Mouse (Mus musculus) heart, adult 2 months (tissue): Measurements from ENCODE around the gene Sox21. TPM values are rescaled to one million over a fixed set of nuclear protein-coding genes. Genes with fewer than 3 reads are reported as not detected.

ENCODE experiments used
- DNase-seq, 2 experiments: peaks; one replicate each; pipeline ENCODE4 v3.0.0; 2021
- H3K27ac ChIP-seq: fragments of 200-600 bp; 2 replicates; pipeline ENCODE4 v1.8.1; 2022
- H3K27me3 ChIP-seq: fragments of 200-500 bp; 2 replicates; pipeline ENCODE4 v1.6.1; 2012; ENCODE audit warnings: mild to moderate bottlenecking, low read length, inconsistent platforms, mixed read lengths; ENCODE audit not compliant: control insufficient read depth, insufficient read depth
- H3K36me3 ChIP-seq: fragments of 200-500 bp; 2 replicates; pipeline ENCODE4 v1.6.1; 2012; ENCODE audit warnings: low read length, inconsistent platforms; ENCODE audit not compliant: control insufficient read depth, insufficient read depth
- H3K4me1 ChIP-seq: fragments of 200-500 bp; 2 replicates; pipeline ENCODE4 v1.6.1; 2011; ENCODE audit warnings: low read length; ENCODE audit not compliant: control insufficient read depth, insufficient read depth
- H3K4me3 ChIP-seq: fragments of 200-600 bp; 2 replicates; pipeline ENCODE4 v1.8.1; 2022
- H3K79me2 ChIP-seq: fragments of 200-500 bp; replicated peaks from 2 replicates; pipeline ENCODE4 v1.6.1; 2012; ENCODE audit warnings: mild to moderate bottlenecking, inconsistent platforms, low read length, moderate library complexity, mixed read lengths; ENCODE audit not compliant: control insufficient read depth, insufficient read depth
- H3K9ac ChIP-seq: fragments of 200-500 bp; 2 replicates; pipeline ENCODE4 v1.6.1; 2012; ENCODE audit warnings: low read depth, mild to moderate bottlenecking, control low read depth, inconsistent platforms, low read length, mixed read lengths
- CTCF ChIP-seq: fragments of 200-600 bp; IDR thresholded peaks from 2 replicates; pipeline ENCODE4 v1.8.1; 2022; ENCODE audit warnings: antibody characterized with exemption, mild to moderate bottlenecking, moderate library complexity
- EP300 ChIP-seq: fragments of 200-500 bp; IDR thresholded peaks from 2 replicates; pipeline ENCODE4 v1.6.1; 2011; ENCODE audit warnings: low read depth, low read length, control low read depth; ENCODE audit not compliant: insufficient read depth
- POLR2A ChIP-seq: fragments of 200-500 bp; IDR thresholded peaks from 2 replicates; pipeline ENCODE4 v1.6.1; 2011; ENCODE audit warnings: mild to moderate bottlenecking, low read depth, low read length, control low read depth; ENCODE audit not compliant: insufficient read depth
- WGBS: fragments of 180-500 bp; shearing (Covaris S2); methylation state at CpG from one replicate; pipeline ENCODE4 v1.1.7; 2018; 5-methylcytosine and 5-hydroxymethylcytosine counted together
- intact Hi-C: fragments of 180-260 bp; cut with DNase I; formaldehyde crosslinking; loops from one replicate; pipeline ENCODE4 v1.15.1; 2025
- polyA plus RNA-seq: library from polyadenylated mRNA; depleted of rRNA; stranded (reverse); fragments of >200 nt; gene quantifications from 2 replicates; pipeline ENCODE4 v1.2.3, GENCODE M21; 2012
- total RNA-seq, 2 experiments: library from RNA; stranded (reverse); gene quantifications; 2 replicates each; pipeline ENCODE4 v1.2.3; 2021

Sox21 gene
- total and polyA plus RNA-seq, 3 experiments = 0.21 TPM; not detected in 2

GRCm38 (mm10) chr14:118268849-118269248, 32.0 kb upstream of the Sox21 start:
- no peak for DNase-seq
- 78% methylated on average over 4 of the region's 4 CpGs for WGBS
- H3K27me3 ChIP-seq = no peaks in the 10 kb centered on the region
- no peaks in the 10 kb centered on the region for H3K4me1 ChIP-seq
- H3K4me3 ChIP-seq = no peak overlapping the region
- no peak for TF ChIP-seq EP300
- no peak for TF ChIP-seq POLR2A
- no peak for TF ChIP-seq CTCF
- intact Hi-C loops = no loop called here
- no peaks in the 10 kb centered on the region for H3K36me3 ChIP-seq
- no peak overlapping the region for H3K9ac ChIP-seq
- H3K27ac ChIP-seq = no peak overlapping the region
- no peaks in the 10 kb centered on the region for H3K79me2 ChIP-seq

DNA sequence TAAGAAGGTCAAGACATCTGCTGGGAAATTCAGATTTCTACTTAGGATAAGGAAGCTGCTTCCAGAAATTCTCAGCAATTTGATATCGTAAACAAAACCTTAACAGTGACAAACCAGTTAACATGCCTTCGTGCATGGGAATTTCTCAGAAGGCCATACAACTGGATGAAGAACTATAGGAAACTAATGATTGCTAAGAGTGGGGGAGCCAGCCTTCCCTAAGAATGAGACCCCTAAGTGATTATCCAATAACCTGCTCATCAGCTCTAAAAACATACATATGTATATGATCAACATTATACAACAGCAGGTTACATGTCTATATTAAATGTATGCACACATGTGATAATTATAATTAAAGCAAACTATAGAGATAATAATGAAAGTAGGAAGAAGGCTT, 29.8 kb upstream of the Sox21 start, which contains the start of gene Gm9376:
TSS of gene Gm9376 (plus strand) at position 301 of the 400 bp plus-strand sequence.
- no peak within 1 kb of the TSS for H3K27ac ChIP-seq
- no peak within 1 kb of the TSS for H3K9ac ChIP-seq
- no peak within 1 kb of the TSS for H3K4me3 ChIP-seq
- DNase-seq = no peak
- H3K27me3 ChIP-seq = no peaks in the 10 kb centered on the region
- H3K4me1 ChIP-seq = no peaks in the 10 kb centered on the region
- 84% methylated on average over 2 of the region's 2 CpGs for WGBS
- H3K79me2 ChIP-seq = no peaks in the 10 kb centered on the region
- TF ChIP-seq POLR2A = no peak
- TF ChIP-seq CTCF = no peak
- TF ChIP-seq EP300 = no peak
- intact Hi-C loops = no loop called here
- H3K36me3 ChIP-seq = no peaks in the 10 kb centered on the region

DNA sequence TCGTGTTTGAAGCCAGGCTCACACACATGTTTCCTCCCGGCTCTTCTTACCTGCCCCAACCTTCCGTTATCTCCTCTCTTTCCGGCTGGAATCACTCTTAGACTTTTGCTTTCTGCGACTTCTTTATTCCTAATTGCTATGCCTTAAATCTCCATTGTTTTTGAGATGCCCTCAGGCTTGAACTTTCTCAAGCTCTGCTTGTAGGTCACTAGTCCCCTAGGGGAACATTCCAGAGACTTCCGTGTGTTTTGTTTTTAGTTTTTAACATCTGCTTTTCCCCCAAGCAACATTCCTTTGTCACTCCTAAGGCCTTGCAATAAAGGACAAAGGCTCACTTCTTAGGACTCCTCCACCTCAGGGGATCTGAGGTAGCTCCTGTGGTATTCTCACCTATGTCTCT, 16.6 kb upstream of the Sox21 start:
- no peak for DNase-seq
- H3K79me2 ChIP-seq = no peaks in the 10 kb centered on the region
- no peaks in the 10 kb centered on the region for H3K36me3 ChIP-seq
- TF ChIP-seq POLR2A (no peak), EP300 (no peak), CTCF (no peak)
- H3K27ac ChIP-seq = no peak overlapping the region
- no peak overlapping the region for H3K4me3 ChIP-seq
- WGBS = 76% methylated on average over 6 of the region's 6 CpGs
- intact Hi-C loops = no loop called here
- H3K9ac ChIP-seq = no peak overlapping the region
- no peaks in the 10 kb centered on the region for H3K27me3 ChIP-seq
- H3K4me1 ChIP-seq = no peaks in the 10 kb centered on the region

DNA sequence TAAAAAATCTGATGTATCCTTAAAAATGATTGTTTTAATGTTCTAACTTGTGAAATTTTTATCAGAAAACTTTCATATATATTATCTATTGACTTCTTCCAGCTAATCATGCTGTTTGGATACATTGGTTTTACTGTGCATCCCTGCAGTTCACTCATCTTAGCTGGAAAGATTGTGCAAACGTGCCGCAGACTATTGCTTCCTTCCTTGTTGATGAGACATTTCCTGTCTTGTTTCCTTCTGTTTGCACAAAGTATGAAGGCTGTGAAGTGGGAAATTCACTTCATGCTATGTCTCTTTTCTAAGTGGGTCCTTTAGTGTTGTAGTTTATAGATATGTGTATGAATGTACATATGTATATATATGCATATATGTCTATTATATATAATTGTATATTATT, 4.6 kb upstream of the Sox21 start:
- no peaks in the 10 kb centered on the region for H3K79me2 ChIP-seq
- intact Hi-C loops = no loop called here
- no peak overlapping the region for H3K27ac ChIP-seq
- 38% methylated on average over 2 of the region's 2 CpGs for WGBS
- no peak overlapping the region for H3K9ac ChIP-seq
- DNase-seq = no peak
- H3K4me3 ChIP-seq = no peak overlapping the region
- no peak for TF ChIP-seq CTCF
- TF ChIP-seq EP300 = no peak
- TF ChIP-seq POLR2A = no peak
- no peaks in the 10 kb centered on the region for H3K36me3 ChIP-seq
- peaks cover 17% of the 10 kb centered on the region for H3K27me3 ChIP-seq
- H3K4me1 ChIP-seq = no peaks in the 10 kb centered on the region

DNA sequence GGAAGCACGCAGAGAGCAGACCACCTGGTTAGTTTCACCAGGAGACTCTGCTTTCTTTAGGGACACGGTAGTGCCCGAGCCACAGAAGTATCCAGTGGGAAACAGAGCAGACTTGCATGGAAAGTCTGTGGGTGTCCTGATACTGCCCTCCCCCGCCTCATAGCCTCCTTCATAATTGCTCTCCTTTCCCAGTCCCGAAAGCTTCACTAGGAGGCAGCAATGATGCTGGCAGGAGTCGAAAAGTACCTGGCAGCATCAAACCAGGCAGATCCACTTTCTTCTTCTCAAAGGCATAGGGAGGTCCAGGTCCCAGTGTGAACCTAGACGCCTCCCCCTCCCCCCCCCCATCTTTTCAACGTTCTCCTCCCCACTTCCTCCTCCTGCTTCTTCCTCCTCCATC, 2.5 kb upstream of the Sox21 start:
- Histone ChIP-seq H3K9ac (no peak overlapping the region), H3K4me3 (no peak overlapping the region), H3K27ac (no peak overlapping the region), H3K4me1 (no peaks in the 10 kb centered on the region), H3K36me3 (no peaks in the 10 kb centered on the region), H3K79me2 (no peaks in the 10 kb centered on the region), H3K27me3 (peaks cover 37% of the 10 kb centered on the region)
- intact Hi-C loops = loop anchor here (5.0 kb wide), 1 partner anchor 62 kb away; no protein-coding TSS in a partner anchor
- WGBS = 6% methylated on average over 8 of the region's 8 CpGs
- DNase-seq = no peak
- TF ChIP-seq EP300 (no peak), CTCF (no peak), POLR2A (no peak)

GRCm38 (mm10) chr14:118237786-118238185, 956 bp upstream of the Sox21 start:
- TF ChIP-seq CTCF (no peak), POLR2A (no peak), EP300 (no peak)
- intact Hi-C loops = loop anchor here (5.0 kb wide), 1 partner anchor 60 kb away; no protein-coding TSS in a partner anchor
- Histone ChIP-seq H3K9ac (no peak overlapping the region), H3K4me1 (no peaks in the 10 kb centered on the region), H3K79me2 (no peaks in the 10 kb centered on the region), H3K27ac (no peak overlapping the region), H3K4me3 (no peak overlapping the region), H3K27me3 (peaks cover 42% of the 10 kb centered on the region), H3K36me3 (no peaks in the 10 kb centered on the region)
- 17% methylated on average over 6 of the region's 6 CpGs for WGBS
- no peak for DNase-seq
